Mouse (Mus musculus): ENCODE measurements at regions not wholly inside any gene's neighbourhood (a gene's known extent, or its start where the extent isn't known, plus 50 kb on each side); places are given as distances from the start of the nearest gene placed in this dataset.

DNA sequence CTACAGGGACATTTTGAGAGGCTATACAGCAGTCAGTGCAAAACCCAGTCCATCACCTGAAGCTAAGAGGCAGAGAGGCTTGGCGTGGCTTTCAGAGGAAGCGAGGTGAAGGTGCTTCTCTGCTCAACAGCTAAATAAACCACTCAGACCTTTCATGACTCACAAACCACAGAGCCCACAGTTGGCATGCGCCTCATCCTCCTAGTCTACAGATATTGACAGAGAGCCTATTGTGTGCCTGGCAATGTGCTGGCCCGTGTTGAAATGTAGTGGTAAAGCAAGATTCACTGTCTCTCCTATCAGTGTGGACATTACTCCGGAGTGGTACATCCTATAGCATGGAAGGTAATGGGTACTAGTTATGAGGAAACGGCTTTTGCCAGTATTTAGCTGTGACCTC is 61.9 kb upstream of the Ado start:
- no peak for DNase-seq (ENCODE audit: extremely low spot score, low read depth, low spot score)

DNA sequence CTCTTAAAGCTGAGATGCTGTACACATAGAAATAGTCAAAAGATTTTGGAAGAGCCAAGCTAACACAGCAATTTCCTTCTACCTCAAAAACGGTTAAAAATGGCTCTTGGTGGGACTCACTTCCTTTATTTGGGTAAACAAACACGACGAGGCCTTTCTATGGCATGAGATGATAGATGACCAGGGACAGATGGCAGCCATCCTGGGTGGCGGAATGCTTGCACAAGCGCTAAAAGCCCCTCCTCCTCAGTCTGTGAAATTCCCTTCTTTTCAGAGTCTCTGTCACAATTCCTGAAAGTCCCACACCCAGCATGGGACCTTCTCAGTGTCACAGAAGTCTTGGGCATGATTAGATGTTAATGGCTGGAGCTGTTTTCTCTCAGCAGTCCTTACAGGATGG is 59.3 kb upstream of the Ado start:
- no peak for DNase-seq (ENCODE audit: extremely low spot score, low read depth, low spot score)

DNA sequence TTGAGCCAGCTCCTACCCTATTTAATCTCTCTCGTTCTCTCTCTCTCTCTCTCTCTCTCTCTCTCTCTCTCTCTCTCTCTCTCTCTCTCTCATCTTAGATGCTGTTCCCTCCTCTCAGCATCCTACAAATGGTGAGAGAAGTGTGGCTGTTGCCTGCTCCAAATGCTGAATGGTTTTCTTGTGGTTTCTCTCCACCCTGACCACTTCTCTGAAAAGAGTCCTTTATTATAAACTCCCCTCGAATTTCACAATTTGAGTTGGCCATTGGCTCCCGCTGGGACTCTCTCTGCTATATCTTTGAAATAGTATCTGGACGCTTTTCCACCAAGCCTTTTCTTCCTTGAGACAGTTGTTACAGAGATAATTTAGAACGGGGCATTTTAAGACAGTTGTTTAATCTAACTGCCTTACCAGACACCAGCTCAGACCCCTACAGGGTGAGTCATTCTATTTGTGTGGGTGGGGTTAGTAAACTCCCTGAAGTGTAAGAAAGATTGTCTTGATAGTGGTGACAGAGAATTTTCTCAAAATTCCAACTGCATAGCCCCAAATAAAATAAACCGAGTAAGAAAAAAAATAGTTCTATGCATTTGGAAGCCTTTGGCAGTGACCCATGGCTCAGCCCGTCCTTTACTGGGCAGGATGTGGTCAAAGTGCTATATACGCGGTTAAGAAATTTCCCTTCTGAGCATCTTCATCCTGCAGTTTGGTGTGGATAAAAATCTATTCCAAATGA is 58.7 kb upstream of the Ado start:
- DNase-seq (ENCODE audit: extremely low spot score, low read depth, low spot score) = no peak

DNA sequence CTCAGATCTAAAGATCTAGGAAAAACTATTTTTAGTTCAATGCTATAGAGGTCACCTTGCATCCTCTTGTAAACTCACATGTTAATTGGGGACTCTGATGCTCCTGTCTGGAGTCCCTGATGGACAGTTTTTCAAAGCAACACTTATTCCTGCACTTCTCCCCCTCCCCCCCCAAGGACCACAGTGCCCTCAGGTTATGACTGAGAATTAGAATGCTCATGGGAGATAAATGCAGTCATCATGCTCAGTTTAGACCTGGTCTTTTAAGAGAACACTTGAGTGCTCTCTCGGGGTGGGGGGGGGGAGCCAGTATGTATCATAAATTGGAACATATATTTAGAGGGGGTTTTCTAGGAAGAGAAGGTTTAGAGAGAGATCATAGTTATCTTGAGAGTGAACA is 58.0 kb upstream of the Ado start:
- no peak for DNase-seq (ENCODE audit: extremely low spot score, low read depth, low spot score)

DNA sequence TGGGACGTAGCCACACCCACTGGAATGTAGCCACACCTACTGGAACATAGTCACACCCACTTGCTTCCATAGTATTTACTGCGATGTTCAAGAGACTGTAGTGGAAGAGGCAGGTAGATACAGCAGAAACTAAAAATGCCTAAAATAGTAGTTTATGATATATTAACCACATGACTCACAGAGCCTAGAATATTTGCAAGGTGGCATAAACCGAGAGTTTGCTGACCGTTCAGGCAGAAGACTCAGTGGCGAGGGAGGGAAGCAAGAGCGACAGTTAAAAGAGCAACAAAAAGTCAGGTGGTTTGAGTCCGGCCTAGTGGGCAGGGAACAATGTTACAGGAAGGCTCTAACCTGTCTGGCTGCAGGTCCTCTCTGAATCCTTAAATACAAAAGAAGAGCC is 50.6 kb upstream of the Ado start:
- DNase-seq (ENCODE audit: extremely low spot score, low read depth, low spot score) = no peak

DNA sequence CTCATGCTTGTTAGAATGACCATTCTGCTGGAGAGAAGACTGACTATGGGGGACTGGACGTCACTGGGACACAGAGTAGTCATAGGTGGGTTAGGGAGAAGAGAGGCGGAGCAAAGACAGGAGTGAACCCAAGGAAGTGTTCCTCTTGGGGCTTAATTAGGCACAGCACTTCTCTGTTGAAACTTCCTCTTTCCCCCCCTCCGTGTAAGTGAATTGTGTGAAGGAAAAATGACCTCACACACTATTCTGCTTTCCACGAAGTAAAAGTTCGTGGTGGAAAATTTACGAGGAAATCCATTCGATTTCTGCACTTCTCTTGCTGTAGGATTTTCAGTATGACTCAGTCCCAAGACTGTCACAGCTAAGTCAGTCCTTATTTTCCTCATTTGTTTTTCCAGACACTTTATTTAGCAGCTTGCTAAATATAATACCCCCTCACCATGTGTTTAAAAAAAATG is 49.9 kb upstream of the Ado start:
- no peak for DNase-seq (ENCODE audit: extremely low spot score, low read depth, low spot score)

Measured in hindlimb bud, embryonic 11.5 days (tissue).